Mouse (Mus musculus) activated CD4-positive, CD25-positive, alpha-beta regulatory T cell, adult 4 months (primary cell): Measurements from ENCODE around the gene Tmcc1. TPM values are rescaled to one million over a fixed set of nuclear protein-coding genes. Genes with fewer than 3 reads are reported as not detected.
A peak's percentile ranks its signal among the peaks of the same experiment; 100 is the strongest.
"Not testable (repeated sequence)": the region's sequence is repeated elsewhere in the genome, so short reads cannot be mapped to it uniquely, and the experiment has no call there.

Experiments
- ATAC-seq: one replicate; pipeline ENCODE4 v1.8.0; 2017
- polyA plus RNA-seq, 2 experiments: library from polyadenylated mRNA; unstranded; fragments of 100-300 nt; shearing (Covaris generic); gene quantifications; one replicate each; pipeline ENCODE4 v1.2.1; 2017

The Tmcc1 gene
- 10 to 100 TPM; 19.3 to 22.7 TPM for polyA plus RNA-seq

- ATAC-seq, result peak; percentile 81
Measured at GRCm38 (mm10) chr6:116193394-116194393, at the start of gene Tmcc1. TSS of gene Tmcc1 (minus strand) at chr6:116193486.

- ATAC-seq, result no peak
Measured at GRCm38 (mm10) chr6:116240371-116240770, 47.1 kb upstream of the Tmcc1 start.

GRCm38 (mm10) chr6:116238083-116238482, 44.8 kb upstream of the Tmcc1 start:
- ATAC-seq, result no peak

DNA sequence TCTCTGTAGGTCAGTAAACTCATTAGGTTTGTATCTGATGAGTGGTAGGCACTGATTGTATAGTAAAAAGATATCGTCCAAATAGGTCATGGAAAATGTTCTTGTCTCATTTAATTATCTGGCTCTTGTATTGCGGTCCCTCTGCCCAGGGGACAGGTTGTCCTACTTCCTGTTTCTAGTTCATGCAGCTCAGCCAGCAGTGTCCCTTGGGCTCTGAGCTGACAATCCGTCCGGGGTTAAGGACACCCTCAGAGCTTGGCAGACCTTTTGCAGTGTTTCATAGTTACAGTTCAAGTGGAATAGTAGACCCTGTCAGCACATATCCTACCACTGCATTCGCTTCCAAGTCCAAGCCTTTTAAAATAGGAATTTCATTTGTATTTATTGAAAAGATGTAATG, 42.0 kb upstream of the Tmcc1 start:
- ATAC-seq, result no peak

DNA sequence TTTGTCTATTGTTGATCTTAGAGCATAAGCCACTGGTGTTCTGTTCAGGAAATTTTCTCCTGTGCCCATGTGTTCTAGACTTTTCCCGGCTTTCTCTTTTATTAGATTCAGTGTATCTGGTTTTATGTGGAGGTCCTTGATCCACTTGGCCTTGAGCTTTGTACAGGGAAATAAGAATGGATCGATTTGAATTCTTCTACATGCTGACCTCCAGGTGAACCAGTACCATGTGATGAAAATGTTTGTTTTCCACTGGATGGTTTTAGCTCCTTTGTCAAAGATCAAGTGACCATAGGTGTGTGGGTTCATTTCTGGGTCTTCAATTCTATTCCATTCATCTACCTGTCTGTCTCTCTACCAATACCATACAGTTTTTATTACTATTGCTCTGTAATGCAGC, 41.5 kb upstream of the Tmcc1 start:
- ATAC-seq, result not testable (repeated sequence)

DNA sequence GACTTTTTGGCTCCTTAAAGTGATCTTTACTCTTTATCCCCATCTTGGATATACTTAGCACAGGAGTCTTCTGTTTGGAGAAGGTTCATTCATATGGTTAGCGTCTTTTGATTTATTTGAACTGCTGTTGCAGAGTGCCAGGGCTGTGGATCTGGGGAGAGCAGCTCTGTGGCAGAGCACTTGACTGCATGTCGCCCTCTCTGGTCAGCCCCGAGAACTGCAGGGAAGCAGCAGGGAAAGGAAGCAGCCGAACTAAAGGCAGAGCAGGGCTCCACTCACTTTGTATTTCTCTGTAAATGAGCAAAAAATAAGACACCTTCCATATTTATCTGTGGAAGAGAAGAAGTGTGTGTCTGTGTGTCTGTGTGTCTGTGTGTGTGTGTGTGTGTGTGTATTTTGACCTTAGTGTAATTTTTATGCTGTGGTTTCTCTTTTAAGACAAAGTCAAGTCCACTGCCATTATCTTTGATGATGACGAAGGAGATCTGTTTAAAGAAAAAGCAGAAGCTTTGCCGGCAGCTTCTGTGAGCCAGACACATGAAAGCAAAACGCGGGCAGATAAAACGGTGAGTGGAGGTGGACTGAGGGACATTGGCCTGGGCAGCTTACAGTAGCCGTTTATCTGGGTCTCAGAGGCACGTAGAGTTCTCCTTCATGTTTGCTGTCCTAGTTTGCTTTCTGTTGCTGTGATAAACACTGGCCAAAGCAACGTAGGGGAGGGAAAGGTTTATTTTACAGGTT, 35.7 kb upstream of the Tmcc1 start:
- ATAC-seq, result peak; percentile 82

DNA sequence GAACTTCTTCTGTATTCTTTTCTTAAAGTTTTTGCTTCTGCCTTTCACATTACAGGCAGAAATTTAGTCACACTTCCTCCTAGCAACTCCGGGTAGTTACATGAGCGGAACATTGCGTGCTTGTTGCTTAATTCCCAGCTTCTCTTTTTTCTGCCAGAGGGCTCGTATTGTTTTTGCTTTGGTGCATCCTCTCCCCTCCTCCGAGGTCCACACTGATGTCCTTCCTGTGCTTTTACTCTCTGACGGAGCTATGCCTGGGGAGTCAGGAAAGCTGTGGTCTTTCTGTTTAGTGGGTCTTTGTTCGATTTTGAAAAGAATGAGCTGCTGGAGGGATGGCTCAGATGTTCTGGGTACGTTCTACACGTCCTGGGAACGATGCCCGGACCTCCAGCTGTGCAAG, 34.5 kb upstream of the Tmcc1 start:
- ATAC-seq, result no peak

DNA sequence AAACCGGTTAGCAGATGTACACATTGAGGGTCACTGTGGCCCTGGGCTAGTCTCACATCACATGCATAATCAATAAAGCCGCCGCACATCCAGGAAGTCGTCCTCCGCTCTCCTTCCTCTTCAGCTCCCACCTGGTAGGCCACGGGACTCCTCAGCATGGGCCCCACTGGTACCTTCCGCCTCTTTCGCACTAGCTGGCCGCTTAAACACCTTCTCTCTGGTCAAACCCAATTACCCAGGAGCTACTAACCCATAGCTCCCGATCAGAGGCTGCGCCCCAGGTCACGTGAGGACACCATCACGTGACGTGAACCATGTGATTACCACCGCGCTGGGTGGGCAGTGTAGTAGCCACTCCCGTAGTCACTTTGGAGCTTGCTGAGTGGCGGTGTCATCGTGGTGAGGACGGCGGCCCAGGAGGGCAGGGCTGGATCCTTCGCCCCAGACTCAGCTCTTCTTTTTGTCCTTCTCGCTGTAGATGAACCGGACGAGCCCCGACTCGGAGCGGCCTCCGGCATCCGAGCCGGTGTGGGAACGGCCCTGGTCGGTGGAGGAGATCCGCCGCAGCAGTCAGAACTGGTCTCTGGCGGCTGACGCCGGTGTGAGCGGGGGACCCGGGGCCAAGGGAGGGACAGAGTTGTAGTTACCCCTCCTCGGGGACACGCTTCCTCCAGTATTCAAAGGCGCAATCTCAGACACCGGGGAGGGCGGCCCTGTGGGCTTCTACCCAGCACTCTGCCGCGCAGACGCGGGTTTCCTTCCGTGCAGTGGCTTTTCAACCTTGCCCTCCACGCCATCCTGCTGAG, 14.6 kb upstream of the Tmcc1 start, which contains the start of gene Washc2:
TSS of gene Washc2 (plus strand) at position 310 of the 806 bp plus-strand sequence.
- peak; percentile 84 for ATAC-seq

- ATAC-seq, result no peak
Measured at GRCm38 (mm10) chr6:116199682-116200081, 6.4 kb upstream of the Tmcc1 start.

GRCm38 (mm10) chr6:116198173-116198572, 4.9 kb upstream of the Tmcc1 start:
- ATAC-seq, result peak; percentile 58

- no peak for ATAC-seq
Measured at GRCm38 (mm10) chr6:116195811-116196210, 2.5 kb upstream of the Tmcc1 start.

DNA sequence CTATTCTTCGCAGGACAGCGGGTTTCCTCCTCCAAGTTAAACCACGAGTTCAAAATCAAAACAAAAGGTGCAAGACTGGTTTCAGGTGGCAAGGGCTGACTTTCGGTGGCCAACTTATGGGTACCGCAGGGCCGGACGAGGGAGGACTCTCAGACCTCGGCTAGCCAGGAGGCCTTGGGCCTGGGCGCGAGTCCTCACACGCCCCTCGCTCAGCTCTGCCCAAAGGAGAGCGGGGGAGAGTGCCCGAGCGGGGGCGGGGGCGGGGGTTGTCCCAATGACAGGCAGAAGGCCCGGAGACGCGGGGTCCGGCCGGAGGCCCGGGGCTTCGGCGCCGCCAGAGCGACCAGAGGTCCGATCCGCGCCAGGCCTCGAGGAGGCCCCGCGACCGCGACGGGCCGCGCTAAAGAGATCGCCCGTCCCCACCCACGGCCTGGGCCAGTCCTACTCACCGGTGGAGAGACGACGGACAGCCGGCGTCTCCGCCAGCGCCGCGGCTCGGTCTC, 426 bp downstream of the Tmcc1 start:
- ATAC-seq, result no peak

- ATAC-seq, result no peak
Measured at GRCm38 (mm10) chr6:116189417-116189816, 3.9 kb downstream of the Tmcc1 start.

GRCm38 (mm10) chr6:116186485-116186884, 6.8 kb downstream of the Tmcc1 start:
- ATAC-seq, result peak; percentile 24

- ATAC-seq, result no peak
Measured at GRCm38 (mm10) chr6:116183509-116183908, 9.8 kb downstream of the Tmcc1 start.

GRCm38 (mm10) chr6:116180731-116181130, 12.6 kb downstream of the Tmcc1 start:
- no peak for ATAC-seq

GRCm38 (mm10) chr6:116178376-116178775, 14.9 kb downstream of the Tmcc1 start:
- no peak for ATAC-seq

GRCm38 (mm10) chr6:116173511-116174099, 19.7 kb downstream of the Tmcc1 start:
- ATAC-seq, result peak; percentile 36

- ATAC-seq, result no peak
Measured at GRCm38 (mm10) chr6:116166383-116166782, 26.9 kb downstream of the Tmcc1 start.

GRCm38 (mm10) chr6:116154854-116155624, 38.2 kb downstream of the Tmcc1 start:
- ATAC-seq, result no peak

GRCm38 (mm10) chr6:116147386-116147785, 45.9 kb downstream of the Tmcc1 start:
- no peak for ATAC-seq
